Mouse (Mus musculus) NIH3T3 (cell line): ENCODE measurements around the gene Lmbrd1.
"Not testable (repeated sequence)": the region's sequence is repeated elsewhere in the genome, so short reads cannot be mapped to it uniquely, and the experiment has no call there.

Source experiments
- DNase-seq: peaks from one replicate; pipeline ENCODE4 v3.0.0-alpha.2; 2012; ENCODE audit warnings: low read depth

The Lmbrd1 gene

GRCm38 (mm10) chr1:24720209-24720608, 41.8 kb downstream of the Lmbrd1 start:
- no peak for DNase-seq

GRCm38 (mm10) chr1:24729784-24730183, 51.4 kb downstream of the Lmbrd1 start:
- DNase-seq, result no peak

DNA sequence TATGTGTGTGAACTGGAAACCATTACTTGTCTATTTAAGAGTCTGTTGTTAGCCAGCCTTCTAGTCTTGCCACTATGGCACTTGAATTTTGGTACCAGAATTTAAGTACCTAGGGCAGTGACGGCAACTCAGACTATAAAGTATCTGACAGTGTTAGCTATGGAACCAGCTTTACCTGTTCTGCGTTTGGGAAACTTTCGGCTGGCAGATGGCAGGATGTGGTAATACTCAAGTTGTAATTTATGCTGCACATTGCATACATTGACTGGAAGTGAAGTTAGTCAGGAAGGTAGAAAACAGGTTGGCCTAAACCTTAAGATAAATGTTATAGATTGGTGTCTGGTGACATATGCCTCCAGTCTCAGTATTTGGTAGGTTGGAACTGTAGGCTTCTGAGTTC, 53.9 kb downstream of the Lmbrd1 start:
- DNase-seq, result no peak

DNA sequence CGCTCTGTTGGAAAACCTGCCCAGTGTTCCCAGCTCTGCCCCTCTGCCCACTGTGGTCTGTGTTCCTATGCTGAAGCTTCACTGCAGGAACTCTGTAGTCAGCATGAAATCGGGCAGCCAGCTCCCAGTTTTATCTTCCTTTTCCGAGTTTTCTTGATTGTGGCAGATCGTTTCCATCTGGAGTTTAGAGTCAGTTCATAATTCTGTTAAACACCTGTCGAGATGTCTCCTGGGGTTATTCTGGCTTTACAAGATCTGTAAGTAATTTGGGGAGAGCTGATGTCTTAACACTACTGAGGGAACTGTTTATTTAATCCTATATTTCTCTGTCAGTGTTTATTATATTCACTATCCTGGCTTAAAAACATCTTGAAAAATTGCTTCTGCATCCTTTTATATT, 56.4 kb downstream of the Lmbrd1 start:
- no peak for DNase-seq

GRCm38 (mm10) chr1:24740903-24741302, 62.5 kb downstream of the Lmbrd1 start:
- no peak for DNase-seq

DNA sequence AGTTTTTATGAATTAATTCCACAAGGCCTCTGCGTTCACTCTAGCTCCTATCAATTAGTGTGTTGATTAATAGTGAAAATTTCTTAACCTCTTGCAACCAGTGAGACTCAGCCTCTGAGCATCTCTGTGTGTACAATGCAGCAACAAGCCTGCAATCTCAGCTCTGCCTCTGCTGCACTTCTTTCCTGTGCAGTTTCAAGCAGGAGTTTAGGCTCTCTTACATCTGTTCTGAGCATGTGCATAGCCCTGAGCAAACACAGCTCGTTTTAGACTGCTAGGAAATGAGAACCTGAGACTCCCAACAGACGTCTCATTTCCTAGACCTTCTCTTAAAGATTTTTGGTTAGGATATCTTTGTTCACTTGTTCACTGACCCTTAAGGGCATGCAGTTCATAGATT, 63.1 kb downstream of the Lmbrd1 start:
- no peak for DNase-seq

- no peak for DNase-seq
These were observed 64.9 kb downstream of the Lmbrd1 start for GRCm38 (mm10) chr1:24743191-24743924.

DNA sequence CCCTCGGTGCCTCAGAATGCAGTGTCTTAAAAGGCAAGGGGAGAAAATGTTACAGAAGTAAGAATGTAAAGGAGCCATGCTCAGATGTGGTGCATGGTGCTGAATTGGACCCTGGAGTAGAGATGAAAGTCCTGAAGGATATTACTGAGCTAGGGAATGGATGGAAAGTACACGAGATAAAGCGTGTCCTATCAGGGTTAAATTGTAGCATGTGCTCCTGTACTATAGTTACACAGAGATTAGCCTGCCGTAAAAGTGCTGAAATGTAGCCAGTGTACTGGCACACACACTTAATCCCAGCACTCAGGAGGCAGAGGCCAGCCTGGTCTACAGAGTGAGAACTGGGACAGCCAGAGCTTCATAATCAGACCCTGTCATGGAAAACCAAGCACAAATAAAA, 74.3 kb downstream of the Lmbrd1 start:
- no peak for DNase-seq

- no peak for DNase-seq
These were observed 80.1 kb downstream of the Lmbrd1 start for GRCm38 (mm10) chr1:24758516-24758915.

- no peak for DNase-seq
These were observed 88.0 kb downstream of the Lmbrd1 start for GRCm38 (mm10) chr1:24766466-24766865.

DNA sequence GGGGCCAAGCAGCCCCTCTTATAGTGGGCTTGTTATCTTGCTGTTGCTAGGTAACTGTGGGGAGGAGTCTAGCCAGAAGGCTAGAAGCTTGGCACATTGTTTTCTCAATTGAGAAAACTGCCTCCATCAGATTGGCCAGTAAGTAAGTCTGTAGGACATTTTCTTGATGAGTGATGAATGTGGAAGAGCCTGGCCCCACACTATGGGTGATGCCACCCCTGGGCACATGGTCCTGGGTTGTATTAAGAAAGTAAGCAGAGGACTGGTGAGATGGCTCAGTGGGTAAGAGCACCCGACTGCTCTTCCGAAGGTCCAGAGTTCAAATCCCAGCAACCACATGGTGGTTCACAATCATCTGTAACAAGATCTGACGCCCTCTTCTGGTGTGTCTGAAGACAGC, 88.8 kb downstream of the Lmbrd1 start:
- not testable (repeated sequence) for DNase-seq

- DNase-seq, result no peak
These were observed 95.2 kb downstream of the Lmbrd1 start for GRCm38 (mm10) chr1:24773642-24774041.

DNA sequence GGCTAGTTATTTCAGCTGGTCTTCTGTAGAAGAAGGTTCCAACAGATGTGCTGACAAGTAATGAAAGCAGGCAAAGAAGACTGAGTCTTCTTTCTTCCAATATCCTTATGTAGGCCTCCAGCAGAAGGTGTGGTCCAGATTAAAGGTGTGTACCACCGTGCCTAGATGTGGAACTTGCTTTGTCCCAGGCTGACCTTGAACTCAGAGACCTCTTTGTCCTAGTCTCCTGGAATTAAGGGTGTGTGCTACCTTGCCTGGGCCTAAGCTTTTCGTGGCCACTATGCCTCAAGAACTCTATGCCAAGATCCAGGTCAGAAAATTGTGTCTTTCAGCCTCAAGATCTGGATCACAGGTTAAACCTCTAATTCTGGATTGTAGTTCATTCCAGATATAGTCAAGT, 98.1 kb downstream of the Lmbrd1 start:
- DNase-seq, result no peak

- DNase-seq, result no peak
These were observed 114.7 kb downstream of the Lmbrd1 start for GRCm38 (mm10) chr1:24793168-24793567.

DNA sequence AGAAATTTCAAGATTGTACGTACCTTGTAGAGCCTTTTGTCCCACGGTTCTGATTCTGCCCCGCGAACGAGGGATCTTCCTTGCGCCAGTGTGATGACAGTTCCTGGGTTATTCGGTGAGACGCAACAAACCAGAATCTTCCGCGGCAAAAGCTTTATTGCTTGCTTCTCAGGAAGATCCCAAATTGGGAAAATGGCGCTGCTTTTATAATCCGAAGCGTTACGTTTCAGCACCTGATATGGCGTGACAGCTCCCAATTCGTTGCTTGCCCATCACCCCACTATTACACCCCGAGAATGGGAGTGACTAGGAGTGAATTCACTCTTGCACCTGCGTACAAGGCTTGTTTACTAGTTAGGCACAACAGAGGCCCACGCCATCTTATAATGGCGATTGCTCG, 129.5 kb downstream of the Lmbrd1 start:
- not testable (repeated sequence) for DNase-seq
